Mouse (Mus musculus): ENCODE results near the gene Rora.

DNA sequence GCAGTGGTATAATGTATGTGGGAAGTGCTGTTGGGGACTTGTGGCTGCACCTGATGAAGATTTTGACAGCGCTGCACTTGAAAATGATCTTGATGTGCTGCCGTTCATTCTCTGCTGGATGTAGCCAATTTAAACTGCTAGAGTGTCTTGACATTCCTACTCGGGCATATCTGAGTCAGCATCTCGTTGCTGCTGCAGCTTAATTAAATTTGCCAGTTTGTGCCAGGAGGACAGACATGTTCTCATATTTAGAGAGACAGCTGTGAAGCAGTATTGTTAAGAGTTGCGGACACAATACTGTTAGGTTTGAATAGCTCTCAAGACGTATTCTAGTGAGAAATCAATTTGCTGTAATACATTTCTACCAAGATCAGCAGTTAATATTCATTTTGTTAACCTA lies 751.1 kb downstream of the Rora start:
- no peak for TF ChIP-seq POLR2A (IDR thresholded peaks at IDR 0.05; ENCODE audit: extremely low read depth, insufficient read depth, low read length)
- no peak for TF ChIP-seq CTCF (IDR thresholded peaks at IDR 0.05; ENCODE audit: low read depth, low read length)
